Mouse (Mus musculus): ENCODE data around the gene Acsm2. TPM values are rescaled to one million over a fixed set of nuclear protein-coding genes. Genes with fewer than 3 reads are reported as not detected.

Gene Acsm2
- polyA plus RNA-seq, 1 experiment from 2014 or later, result not detected

DNA sequence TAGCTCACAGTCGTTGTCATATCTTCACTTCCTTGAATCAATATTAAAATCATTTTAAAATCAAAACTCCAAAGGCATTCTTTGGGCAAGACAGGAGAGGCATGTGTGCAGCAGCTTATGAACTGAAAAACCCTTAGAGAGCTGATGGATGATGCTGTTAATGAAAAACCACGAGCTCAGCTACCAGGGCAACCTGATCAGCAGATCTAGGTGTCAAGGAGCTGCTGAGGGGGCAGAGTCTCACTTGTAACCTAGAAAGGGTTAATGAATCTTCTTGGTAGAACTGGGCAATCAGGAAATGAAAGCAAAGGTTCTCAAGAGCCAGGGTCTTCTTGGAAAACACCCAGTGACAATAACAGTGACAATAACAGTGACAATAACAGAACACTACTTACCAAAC lies 42.4 kb downstream of the Acsm2 start:
- no peaks in the 10 kb centered on the region for H3K36me3 ChIP-seq (ENCODE audit: control insufficient read depth, insufficient read depth, low read length)
- H3K9ac ChIP-seq (ENCODE audit: low read length), result no peak overlapping the region
- no peaks in the 10 kb centered on the region for H3K9me3 ChIP-seq (ENCODE audit: control insufficient read depth, low read length)
- WGBS, result 69% methylated on average over 2 of the region's 2 CpGs
- no peak overlapping the region for H3K4me2 ChIP-seq (ENCODE audit: low read depth, low read length, severe bottlenecking)
- no peak overlapping the region for H3K27ac ChIP-seq (ENCODE audit: low read depth, low read length)
- ATAC-seq (replicated peaks; ENCODE audit: low FRiP score) (no peak), DNase-seq (ENCODE audit: low spot score) (no peak)
- no peaks in the 10 kb centered on the region for H3K27me3 ChIP-seq (ENCODE audit: control insufficient read depth, insufficient read depth, low read length)
- no peaks in the 10 kb centered on the region for H3K4me1 ChIP-seq (replicated peaks; ENCODE audit: control insufficient read depth, insufficient read depth, low read length)
- no peak overlapping the region for H3K4me3 ChIP-seq (ENCODE audit: low read depth, low read length)

DNA sequence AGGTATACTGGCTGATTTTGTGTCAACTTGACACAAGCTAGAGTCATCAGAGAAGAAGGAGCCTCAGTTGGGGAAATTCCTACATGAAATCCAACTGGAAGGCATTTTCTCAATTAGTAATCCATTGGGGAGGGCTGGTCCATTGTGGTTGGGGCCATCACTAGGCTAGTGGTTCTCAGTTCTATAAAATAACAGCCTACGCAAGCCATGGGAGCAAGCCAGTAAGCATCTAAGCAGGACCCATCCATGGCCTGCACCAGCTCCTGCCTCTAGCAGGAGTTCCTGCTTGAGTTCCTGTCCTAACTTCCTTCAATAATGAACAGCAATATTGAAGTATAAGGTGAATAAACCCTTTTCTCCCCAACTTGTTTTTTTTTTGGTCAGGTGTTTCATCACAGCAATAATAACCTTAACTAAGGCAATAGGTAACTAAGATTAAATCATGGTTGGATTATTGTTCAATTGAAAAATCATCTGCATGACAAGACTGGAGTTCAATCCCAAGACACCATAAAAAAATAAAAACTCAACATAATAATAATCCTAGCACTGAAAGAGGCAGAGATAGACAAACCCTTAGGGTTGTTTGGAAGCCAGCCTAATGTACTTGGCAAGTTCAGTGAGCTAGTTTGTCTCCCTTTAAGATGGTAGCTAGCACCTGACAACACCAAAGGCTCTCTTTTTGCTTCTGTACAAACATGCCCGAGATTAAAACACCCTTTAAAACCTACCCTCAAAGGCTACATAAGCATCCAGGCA lies 47.2 kb downstream of the Acsm2 start:
- Histone ChIP-seq H3K4me1 (replicated peaks; ENCODE audit: control insufficient read depth, insufficient read depth, low read length) (no peaks in the 10 kb centered on the region), H3K36me3 (ENCODE audit: control insufficient read depth, insufficient read depth, low read length) (no peaks in the 10 kb centered on the region), H3K27me3 (ENCODE audit: control insufficient read depth, insufficient read depth, low read length) (no peaks in the 10 kb centered on the region), H3K4me3 (ENCODE audit: low read depth, low read length) (no peak overlapping the region), H3K4me2 (ENCODE audit: low read depth, low read length, severe bottlenecking) (no peak overlapping the region), H3K9ac (ENCODE audit: low read length) (no peak overlapping the region), H3K27ac (ENCODE audit: low read depth, low read length) (no peak overlapping the region), H3K9me3 (ENCODE audit: control insufficient read depth, low read length) (no peaks in the 10 kb centered on the region)
- no peak for ATAC-seq (replicated peaks; ENCODE audit: low FRiP score)
- DNase-seq (ENCODE audit: low spot score), result no peak
- WGBS, result 85% methylated on average over 2 of the region's 2 CpGs

DNA sequence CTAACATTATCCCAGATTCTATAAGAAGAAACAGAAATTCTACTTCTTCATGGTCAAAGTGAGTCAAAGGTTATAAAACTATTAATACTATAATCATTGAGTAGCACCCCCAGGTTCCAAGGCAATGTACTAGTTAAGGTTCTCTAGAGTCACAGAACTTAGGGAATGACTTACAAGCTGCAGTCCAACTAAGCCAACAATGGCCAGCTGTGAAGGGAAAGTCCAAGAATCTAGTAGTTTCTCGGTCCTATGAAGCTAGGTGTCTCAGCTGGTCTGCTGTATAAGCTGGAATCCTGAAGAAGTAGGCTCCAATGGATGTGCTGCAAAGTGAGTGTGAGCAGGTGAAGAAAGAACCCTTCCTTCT lies 47.8 kb downstream of the Acsm2 start:
- H3K4me1 ChIP-seq (replicated peaks; ENCODE audit: control insufficient read depth, insufficient read depth, low read length), result no peaks in the 10 kb centered on the region
- DNase-seq (ENCODE audit: low spot score), result no peak
- no peaks in the 10 kb centered on the region for H3K9me3 ChIP-seq (ENCODE audit: control insufficient read depth, low read length)
- no peak overlapping the region for H3K4me2 ChIP-seq (ENCODE audit: low read depth, low read length, severe bottlenecking)
- ATAC-seq (replicated peaks; ENCODE audit: low FRiP score), result no peak
- no peak overlapping the region for H3K4me3 ChIP-seq (ENCODE audit: low read depth, low read length)
- H3K27ac ChIP-seq (ENCODE audit: low read depth, low read length), result no peak overlapping the region
- no peak overlapping the region for H3K9ac ChIP-seq (ENCODE audit: low read length)
- no peaks in the 10 kb centered on the region for H3K27me3 ChIP-seq (ENCODE audit: control insufficient read depth, insufficient read depth, low read length)
- WGBS, result 82% methylated on average over 1 of the region's 1 CpGs
- no peaks in the 10 kb centered on the region for H3K36me3 ChIP-seq (ENCODE audit: control insufficient read depth, insufficient read depth, low read length)

DNA sequence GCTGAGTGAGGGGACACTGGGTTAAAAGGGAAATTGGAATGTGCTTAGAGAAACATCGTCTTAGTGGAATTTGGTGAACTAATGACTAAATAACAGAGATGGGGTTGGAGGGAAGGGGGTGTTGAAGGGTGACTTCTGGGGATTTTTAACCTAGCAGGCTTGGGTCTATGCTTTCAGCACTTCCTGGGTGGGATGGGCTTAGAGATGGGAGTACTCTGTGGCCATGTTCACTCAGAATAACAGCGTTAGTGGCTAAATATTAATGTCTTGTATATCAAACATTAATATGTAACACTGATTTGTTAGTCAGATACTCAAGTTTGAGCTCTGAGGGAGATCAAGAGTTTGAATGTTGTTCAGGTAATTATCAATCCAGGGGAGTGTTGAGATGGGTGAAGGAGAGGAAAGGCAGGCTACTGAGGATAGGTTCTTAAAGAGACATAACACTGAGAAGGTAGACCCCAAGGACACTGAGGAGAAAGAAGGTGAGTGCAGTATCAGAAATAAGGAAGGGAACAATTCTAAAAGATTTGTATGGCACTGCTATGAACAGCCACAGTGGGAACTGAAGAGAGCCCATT lies 50.9 kb downstream of the Acsm2 start:
- H3K9me3 ChIP-seq (ENCODE audit: control insufficient read depth, low read length), result no peaks in the 10 kb centered on the region
- 89% methylated on average over 2 of the region's 2 CpGs for WGBS
- no peak overlapping the region for H3K4me2 ChIP-seq (ENCODE audit: low read depth, low read length, severe bottlenecking)
- no peak overlapping the region for H3K27ac ChIP-seq (ENCODE audit: low read depth, low read length)
- DNase-seq (ENCODE audit: low spot score) (no peak), ATAC-seq (replicated peaks; ENCODE audit: low FRiP score) (no peak)
- H3K4me1 ChIP-seq (replicated peaks; ENCODE audit: control insufficient read depth, insufficient read depth, low read length), result no peaks in the 10 kb centered on the region
- no peak overlapping the region for H3K4me3 ChIP-seq (ENCODE audit: low read depth, low read length)
- H3K9ac ChIP-seq (ENCODE audit: low read length), result no peak overlapping the region
- H3K27me3 ChIP-seq (ENCODE audit: control insufficient read depth, insufficient read depth, low read length), result no peaks in the 10 kb centered on the region
- H3K36me3 ChIP-seq (ENCODE audit: control insufficient read depth, insufficient read depth, low read length), result no peaks in the 10 kb centered on the region

DNA sequence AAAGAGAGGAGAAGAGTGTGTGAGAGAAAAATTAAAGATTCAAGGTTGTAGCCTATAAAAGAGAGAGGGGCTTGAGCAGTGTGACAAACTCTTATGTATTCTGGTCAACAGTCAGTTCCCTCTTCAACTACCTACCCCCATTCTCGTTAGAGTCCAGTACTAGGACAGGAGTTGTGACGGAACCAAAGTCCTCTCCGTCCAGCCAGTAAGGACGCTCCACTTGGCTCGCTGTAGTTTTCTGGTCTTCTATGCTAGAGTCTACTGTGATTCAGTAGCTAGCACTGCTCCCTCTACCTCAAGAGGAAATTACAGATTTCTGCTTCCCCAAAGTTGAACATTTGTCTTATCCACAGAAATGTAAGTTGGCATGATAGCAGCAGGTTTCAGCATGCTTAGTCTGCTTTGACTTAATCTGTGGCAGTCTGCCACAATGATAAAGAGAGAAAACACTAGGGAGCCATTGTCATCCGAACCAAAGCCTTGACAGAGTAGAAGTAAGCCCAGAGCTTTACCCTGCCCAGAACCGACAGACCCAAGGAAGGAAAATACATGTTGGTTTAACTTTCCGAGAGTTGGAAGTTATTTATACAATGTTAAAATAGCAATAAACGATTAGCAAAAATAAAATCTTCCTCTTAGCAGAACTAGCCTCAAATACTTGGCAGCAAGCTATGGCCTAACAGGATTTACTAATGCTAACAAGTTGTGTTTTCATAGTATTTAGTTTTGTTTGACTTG lies 52.0 kb downstream of the Acsm2 start:
- Histone ChIP-seq H3K4me1 (replicated peaks; ENCODE audit: control insufficient read depth, insufficient read depth, low read length) (no peaks in the 10 kb centered on the region), H3K4me2 (ENCODE audit: low read depth, low read length, severe bottlenecking) (no peak overlapping the region), H3K36me3 (ENCODE audit: control insufficient read depth, insufficient read depth, low read length) (no peaks in the 10 kb centered on the region), H3K27me3 (ENCODE audit: control insufficient read depth, insufficient read depth, low read length) (no peaks in the 10 kb centered on the region), H3K4me3 (ENCODE audit: low read depth, low read length) (no peak overlapping the region), H3K27ac (ENCODE audit: low read depth, low read length) (no peak overlapping the region), H3K9me3 (ENCODE audit: control insufficient read depth, low read length) (no peaks in the 10 kb centered on the region), H3K9ac (ENCODE audit: low read length) (no peak overlapping the region)
- WGBS, result 78% methylated on average over 9 of the region's 9 CpGs
- no peak for ATAC-seq (replicated peaks; ENCODE audit: low FRiP score)
- no peak for DNase-seq (ENCODE audit: low spot score)

DNA sequence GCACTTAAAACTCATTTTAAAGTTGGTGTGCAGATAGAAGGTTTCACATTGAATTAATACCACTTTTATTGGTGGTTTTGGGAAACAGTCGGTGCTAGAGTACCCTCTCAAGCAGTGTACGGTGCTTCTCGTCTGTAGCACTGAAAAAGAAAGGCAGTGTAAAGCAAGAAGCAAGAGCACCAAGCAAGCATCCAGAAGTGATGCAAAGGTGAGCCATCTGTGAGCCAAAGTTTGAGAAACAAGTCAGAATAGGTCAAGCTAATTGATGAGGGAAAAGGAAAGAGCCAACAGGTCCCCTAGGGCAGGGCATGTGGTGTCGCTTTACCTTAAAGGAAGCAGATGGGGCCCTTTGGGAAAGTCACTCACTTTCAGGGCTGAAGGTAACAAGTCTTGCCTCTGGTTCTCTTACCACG lies 52.5 kb downstream of the Acsm2 start, which contains the start of gene Acsm1:
Gene Acsm1 (plus strand): TSS at position 363 of the 413 bp plus-strand sequence.
- no peak for DNase-seq (ENCODE audit: low spot score)
- 86% methylated on average over 5 of the region's 5 CpGs for WGBS
- Histone ChIP-seq H3K27ac (ENCODE audit: low read depth, low read length) (no peak within 1 kb of the TSS), H3K9ac (ENCODE audit: low read length) (no peak within 1 kb of the TSS), H3K4me1 (replicated peaks; ENCODE audit: control insufficient read depth, insufficient read depth, low read length) (no peaks in the 10 kb centered on the region), H3K27me3 (ENCODE audit: control insufficient read depth, insufficient read depth, low read length) (no peaks in the 10 kb centered on the region), H3K4me3 (ENCODE audit: low read depth, low read length) (no peak within 1 kb of the TSS), H3K36me3 (ENCODE audit: control insufficient read depth, insufficient read depth, low read length) (no peaks in the 10 kb centered on the region), H3K9me3 (ENCODE audit: control insufficient read depth, low read length) (no peaks in the 10 kb centered on the region), H3K4me2 (ENCODE audit: low read depth, low read length, severe bottlenecking) (no peak within 1 kb of the TSS)
- ATAC-seq (replicated peaks; ENCODE audit: low FRiP score), result no peak

DNA sequence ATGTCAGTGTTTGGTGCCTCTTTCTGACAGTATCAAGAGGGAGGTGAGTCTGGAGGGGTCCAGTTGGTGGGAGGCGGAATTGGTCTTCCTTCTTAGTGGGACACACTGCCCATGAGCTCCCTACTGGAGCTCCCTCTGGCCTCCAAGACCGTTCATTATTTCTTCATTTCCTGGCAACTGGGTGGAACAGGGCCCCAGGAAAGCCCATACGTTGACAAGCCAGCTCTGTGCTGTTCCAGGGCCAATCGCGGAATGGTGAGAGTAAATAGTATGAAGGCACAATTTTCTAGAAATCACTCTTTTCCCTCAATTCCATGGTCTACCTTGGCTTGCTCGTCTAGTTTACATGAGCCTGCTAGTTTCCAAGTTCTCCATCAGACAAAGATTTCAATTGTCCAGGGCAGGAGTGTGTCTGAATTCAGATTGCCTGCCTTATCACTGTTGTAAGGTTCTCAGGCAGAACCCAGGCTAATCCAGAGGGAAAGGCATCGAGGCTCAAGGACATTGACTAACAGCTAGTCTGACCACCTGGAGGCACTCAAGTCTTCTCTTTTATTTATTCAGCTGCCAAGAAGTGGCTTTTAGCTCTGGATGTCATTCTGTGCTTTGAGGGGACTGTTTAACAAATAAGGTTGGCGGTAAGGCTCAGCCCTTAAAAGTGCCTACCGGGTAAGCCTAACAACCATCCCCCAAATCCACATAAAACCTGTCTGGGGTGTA lies 53.8 kb downstream of the Acsm2 start:
- Histone ChIP-seq H3K9me3 (ENCODE audit: control insufficient read depth, low read length) (no peaks in the 10 kb centered on the region), H3K36me3 (ENCODE audit: control insufficient read depth, insufficient read depth, low read length) (no peaks in the 10 kb centered on the region), H3K4me3 (ENCODE audit: low read depth, low read length) (no peak overlapping the region), H3K9ac (ENCODE audit: low read length) (no peak overlapping the region), H3K27me3 (ENCODE audit: control insufficient read depth, insufficient read depth, low read length) (no peaks in the 10 kb centered on the region), H3K27ac (ENCODE audit: low read depth, low read length) (no peak overlapping the region), H3K4me1 (replicated peaks; ENCODE audit: control insufficient read depth, insufficient read depth, low read length) (no peaks in the 10 kb centered on the region), H3K4me2 (ENCODE audit: low read depth, low read length, severe bottlenecking) (no peak overlapping the region)
- ATAC-seq (replicated peaks; ENCODE audit: low FRiP score) (no peak), DNase-seq (ENCODE audit: low spot score) (no peak)
- 83% methylated on average over 9 of the region's 9 CpGs for WGBS

DNA sequence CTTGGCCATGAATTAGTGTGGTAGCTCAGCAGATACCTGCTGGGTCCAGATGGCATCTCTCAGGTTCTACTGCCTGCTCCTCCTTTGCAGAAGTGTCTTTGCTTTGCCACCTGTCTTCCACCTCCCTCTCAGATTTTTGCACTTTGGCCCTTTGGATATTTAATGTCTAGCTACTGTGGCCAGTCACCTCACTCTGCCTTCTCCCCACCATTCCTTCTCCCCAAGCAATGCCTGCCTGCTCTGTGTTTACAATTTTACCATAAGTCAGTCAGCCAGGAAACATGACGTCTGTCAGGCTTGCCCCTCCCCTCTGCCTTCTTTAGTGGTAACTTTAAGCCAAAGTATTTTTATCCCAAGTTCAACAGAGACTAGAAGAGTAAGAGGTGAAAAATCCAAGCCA lies 62.4 kb downstream of the Acsm2 start:
- Histone ChIP-seq H3K36me3 (ENCODE audit: control insufficient read depth, insufficient read depth, low read length) (no peaks in the 10 kb centered on the region), H3K9me3 (ENCODE audit: control insufficient read depth, low read length) (no peaks in the 10 kb centered on the region), H3K27ac (ENCODE audit: low read depth, low read length) (no peak overlapping the region), H3K4me2 (ENCODE audit: low read depth, low read length, severe bottlenecking) (no peak overlapping the region), H3K4me1 (replicated peaks; ENCODE audit: control insufficient read depth, insufficient read depth, low read length) (no peaks in the 10 kb centered on the region), H3K27me3 (ENCODE audit: control insufficient read depth, insufficient read depth, low read length) (no peaks in the 10 kb centered on the region), H3K9ac (ENCODE audit: low read length) (no peak overlapping the region), H3K4me3 (ENCODE audit: low read depth, low read length) (no peak overlapping the region)
- DNase-seq (ENCODE audit: low spot score), result no peak
- no peak for ATAC-seq (replicated peaks; ENCODE audit: low FRiP score)
- 62% methylated on average over 1 of the region's 1 CpGs for WGBS
